Mouse (Mus musculus) heart, adult 2 months (tissue): ENCODE data around the gene Jagn1. TPM values are rescaled to one million over a fixed set of nuclear protein-coding genes. Genes with fewer than 3 reads are reported as not detected.

ENCODE experiments used
- DNase-seq, 2 experiments: peaks; one replicate each; pipeline ENCODE4 v3.0.0; 2021
- H3K27ac ChIP-seq: fragments of 200-600 bp; 2 replicates; pipeline ENCODE4 v1.8.1; 2022
- H3K27me3 ChIP-seq: fragments of 200-500 bp; 2 replicates; pipeline ENCODE4 v1.6.1; 2012; ENCODE audit warnings: mild to moderate bottlenecking, low read length, inconsistent platforms, mixed read lengths; ENCODE audit not compliant: control insufficient read depth, insufficient read depth
- H3K36me3 ChIP-seq: fragments of 200-500 bp; 2 replicates; pipeline ENCODE4 v1.6.1; 2012; ENCODE audit warnings: low read length, inconsistent platforms; ENCODE audit not compliant: control insufficient read depth, insufficient read depth
- H3K4me1 ChIP-seq: fragments of 200-500 bp; 2 replicates; pipeline ENCODE4 v1.6.1; 2011; ENCODE audit warnings: low read length; ENCODE audit not compliant: control insufficient read depth, insufficient read depth
- H3K4me3 ChIP-seq: fragments of 200-600 bp; 2 replicates; pipeline ENCODE4 v1.8.1; 2022
- H3K79me2 ChIP-seq: fragments of 200-500 bp; replicated peaks from 2 replicates; pipeline ENCODE4 v1.6.1; 2012; ENCODE audit warnings: mild to moderate bottlenecking, inconsistent platforms, low read length, moderate library complexity, mixed read lengths; ENCODE audit not compliant: control insufficient read depth, insufficient read depth
- H3K9ac ChIP-seq: fragments of 200-500 bp; 2 replicates; pipeline ENCODE4 v1.6.1; 2012; ENCODE audit warnings: low read depth, mild to moderate bottlenecking, control low read depth, inconsistent platforms, low read length, mixed read lengths
- CTCF ChIP-seq: fragments of 200-600 bp; IDR thresholded peaks from 2 replicates; pipeline ENCODE4 v1.8.1; 2022; ENCODE audit warnings: antibody characterized with exemption, mild to moderate bottlenecking, moderate library complexity
- EP300 ChIP-seq: fragments of 200-500 bp; IDR thresholded peaks from 2 replicates; pipeline ENCODE4 v1.6.1; 2011; ENCODE audit warnings: low read depth, low read length, control low read depth; ENCODE audit not compliant: insufficient read depth
- POLR2A ChIP-seq: fragments of 200-500 bp; IDR thresholded peaks from 2 replicates; pipeline ENCODE4 v1.6.1; 2011; ENCODE audit warnings: mild to moderate bottlenecking, low read depth, low read length, control low read depth; ENCODE audit not compliant: insufficient read depth
- WGBS: fragments of 180-500 bp; shearing (Covaris S2); methylation state at CpG from one replicate; pipeline ENCODE4 v1.1.7; 2018; 5-methylcytosine and 5-hydroxymethylcytosine counted together
- intact Hi-C: fragments of 180-260 bp; cut with DNase I; formaldehyde crosslinking; loops from one replicate; pipeline ENCODE4 v1.15.1; 2025
- polyA plus RNA-seq: library from polyadenylated mRNA; depleted of rRNA; stranded (reverse); fragments of >200 nt; gene quantifications from 2 replicates; pipeline ENCODE4 v1.2.3, GENCODE M21; 2012
- total RNA-seq, 2 experiments: library from RNA; stranded (reverse); gene quantifications; 2 replicates each; pipeline ENCODE4 v1.2.3; 2021

The Jagn1 gene
- total and polyA plus RNA-seq, 3 experiments, result 21.1 to 43.3 (median 22.5) TPM

DNA sequence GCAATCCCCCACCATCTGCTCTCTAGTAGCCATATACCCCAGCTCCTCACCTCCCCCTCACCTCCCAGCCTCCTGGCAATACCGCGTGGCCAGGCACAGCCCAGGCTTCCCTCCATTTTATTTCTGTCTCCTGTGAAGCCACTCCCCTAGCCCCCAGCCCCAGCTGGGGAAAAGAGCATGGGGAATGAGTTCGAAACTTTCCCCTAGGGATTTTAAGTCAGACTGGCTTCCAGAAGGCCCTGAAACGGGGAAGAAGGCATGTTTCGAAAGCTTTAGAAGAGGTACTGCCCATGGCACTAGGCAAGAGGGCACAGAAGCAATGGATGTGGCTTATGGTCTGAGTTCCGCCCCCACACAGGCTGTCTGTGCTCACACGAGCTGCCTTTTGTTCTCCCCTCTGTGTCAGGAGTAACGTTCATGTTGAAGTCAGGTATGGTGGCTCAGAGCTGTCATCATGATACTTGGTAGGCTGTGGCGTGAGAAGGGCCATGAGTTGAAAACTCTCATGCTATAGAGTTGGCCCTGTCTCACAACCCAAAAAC, 6.6 kb upstream of the Jagn1 start, which contains the start of gene Cidec:
Cidec (minus strand) TSS at position 97 of the 542 bp plus-strand sequence.
- 70% methylated on average over 9 of the region's 9 CpGs for WGBS
- Histone ChIP-seq H3K79me2 (no peaks in the 10 kb centered on the region), H3K9ac (no peak within 1 kb of the TSS), H3K4me1 (no peaks in the 10 kb centered on the region), H3K36me3 (no peaks in the 10 kb centered on the region), H3K4me3 (no peak within 1 kb of the TSS), H3K27ac (no peak within 1 kb of the TSS), H3K27me3 (no peaks in the 10 kb centered on the region)
- no peak for DNase-seq
- TF ChIP-seq EP300, result no peak
- TF ChIP-seq CTCF, result no peak
- no peak for TF ChIP-seq POLR2A
- intact Hi-C loops, result no loop called here

DNA sequence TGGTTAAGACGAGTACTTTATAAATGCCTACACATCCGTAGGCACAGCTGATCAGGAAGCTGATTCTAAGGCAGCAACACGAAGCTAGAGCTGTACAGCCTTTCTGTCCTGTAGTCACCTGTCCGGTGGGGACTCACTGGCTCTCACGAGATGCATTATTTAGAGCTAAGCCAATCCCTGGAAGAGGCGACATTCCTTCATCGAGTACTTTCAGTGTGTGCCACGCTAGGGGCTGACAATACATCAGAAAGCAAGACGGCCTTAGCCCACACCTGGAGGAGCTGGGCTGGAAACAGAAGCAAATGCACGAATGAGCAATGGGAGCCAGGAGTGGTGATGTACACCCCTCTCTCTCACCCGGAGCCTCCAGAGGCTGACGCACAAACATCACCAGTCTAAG, 5.2 kb upstream of the Jagn1 start:
- DNase-seq, result no peak
- no peak overlapping the region for H3K9ac ChIP-seq
- intact Hi-C loops, result no loop called here
- H3K4me1 ChIP-seq, result no peaks in the 10 kb centered on the region; the same call in 1 of the 2 replicates
- no peaks in the 10 kb centered on the region for H3K27me3 ChIP-seq
- 71% methylated on average over 12 of the region's 12 CpGs for WGBS
- H3K79me2 ChIP-seq, result no peaks in the 10 kb centered on the region
- no peak overlapping the region for H3K27ac ChIP-seq
- H3K36me3 ChIP-seq, result no peaks in the 10 kb centered on the region
- no peak for TF ChIP-seq CTCF
- TF ChIP-seq EP300, result no peak
- no peak for TF ChIP-seq POLR2A
- H3K4me3 ChIP-seq, result no peak overlapping the region

DNA sequence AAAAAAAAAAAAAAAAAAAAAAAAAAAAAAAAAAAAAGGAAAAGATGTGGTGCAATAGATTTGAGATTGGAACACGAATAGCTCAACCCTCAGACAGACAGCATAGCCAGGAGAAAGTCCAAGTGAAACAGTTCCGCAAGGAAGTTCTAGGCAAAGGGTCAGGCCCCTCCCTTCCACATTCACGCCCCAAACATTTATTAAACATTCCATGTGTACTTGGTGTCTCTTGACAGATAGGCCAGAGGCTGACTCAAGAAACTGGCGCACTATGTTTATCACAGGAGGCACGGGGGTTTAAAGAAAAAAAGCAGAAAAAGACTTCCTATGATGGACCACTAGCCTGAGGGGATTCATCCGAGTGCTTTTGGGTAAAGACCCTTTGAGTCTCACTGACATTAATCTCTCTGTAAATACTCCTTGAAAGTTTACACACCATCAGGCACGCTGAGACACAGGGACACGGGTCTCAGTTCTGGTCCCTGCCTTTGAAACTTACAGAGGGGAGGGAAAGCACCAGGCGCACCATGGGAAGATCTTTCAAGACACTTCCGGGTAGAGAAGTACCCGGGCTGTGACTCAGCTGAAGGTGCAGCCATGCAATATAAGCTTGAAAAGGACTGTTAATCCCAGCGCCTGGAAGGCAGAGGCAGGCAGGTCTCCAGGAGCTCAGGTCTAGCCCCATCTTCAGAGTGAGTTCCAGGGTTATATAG, 3.5 kb upstream of the Jagn1 start:
- WGBS, result 53% methylated on average over 12 of the region's 12 CpGs
- H3K79me2 ChIP-seq, result no peaks in the 10 kb centered on the region
- intact Hi-C loops, result no loop called here
- no peak overlapping the region for H3K27ac ChIP-seq
- H3K4me3 ChIP-seq, result no peak overlapping the region
- no peaks in the 10 kb centered on the region for H3K27me3 ChIP-seq
- H3K36me3 ChIP-seq, result no peaks in the 10 kb centered on the region
- peaks cover 2% of the 10 kb centered on the region for H3K4me1 ChIP-seq
- no peak overlapping the region for H3K9ac ChIP-seq
- no peak for TF ChIP-seq EP300
- TF ChIP-seq CTCF, result no peak
- no peak for TF ChIP-seq POLR2A
- DNase-seq, result no peak

DNA sequence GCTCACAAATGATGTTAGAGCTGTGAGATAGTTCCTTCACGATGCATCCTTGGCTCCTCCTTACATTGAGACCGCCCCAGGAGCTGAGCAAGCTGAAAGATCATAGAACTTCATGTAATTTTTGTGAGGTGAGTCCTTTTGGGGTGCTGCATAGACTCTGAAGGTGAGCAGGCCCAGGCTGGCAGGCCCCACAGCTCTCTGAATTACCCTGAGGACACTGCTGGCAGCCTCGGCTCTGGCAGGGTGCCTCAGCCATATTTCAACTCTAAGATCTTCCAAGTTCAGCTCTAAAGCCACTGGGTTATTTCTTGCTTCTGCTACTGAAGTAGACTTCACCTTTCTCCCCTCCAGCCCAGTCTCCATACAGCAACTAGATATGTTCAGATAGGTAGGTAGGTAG, 1.7 kb upstream of the Jagn1 start:
- intact Hi-C loops, result loop anchor here (5.0 kb wide), 1 partner anchor 42 kb away; the partner anchor contains the start of gene Creld1
- Histone ChIP-seq H3K36me3 (no peaks in the 10 kb centered on the region), H3K27ac (no peak overlapping the region), H3K9ac (no peak overlapping the region), H3K4me1 (peaks cover 2% of the 10 kb centered on the region), H3K4me3 (no peak overlapping the region), H3K79me2 (no peaks in the 10 kb centered on the region; the same call in 1 of the 2 replicates), H3K27me3 (no peaks in the 10 kb centered on the region)
- WGBS, result 81% methylated on average over 3 of the region's 3 CpGs
- TF ChIP-seq POLR2A, result no peak
- TF ChIP-seq CTCF, result no peak
- no peak for TF ChIP-seq EP300
- DNase-seq, result no peak

DNA sequence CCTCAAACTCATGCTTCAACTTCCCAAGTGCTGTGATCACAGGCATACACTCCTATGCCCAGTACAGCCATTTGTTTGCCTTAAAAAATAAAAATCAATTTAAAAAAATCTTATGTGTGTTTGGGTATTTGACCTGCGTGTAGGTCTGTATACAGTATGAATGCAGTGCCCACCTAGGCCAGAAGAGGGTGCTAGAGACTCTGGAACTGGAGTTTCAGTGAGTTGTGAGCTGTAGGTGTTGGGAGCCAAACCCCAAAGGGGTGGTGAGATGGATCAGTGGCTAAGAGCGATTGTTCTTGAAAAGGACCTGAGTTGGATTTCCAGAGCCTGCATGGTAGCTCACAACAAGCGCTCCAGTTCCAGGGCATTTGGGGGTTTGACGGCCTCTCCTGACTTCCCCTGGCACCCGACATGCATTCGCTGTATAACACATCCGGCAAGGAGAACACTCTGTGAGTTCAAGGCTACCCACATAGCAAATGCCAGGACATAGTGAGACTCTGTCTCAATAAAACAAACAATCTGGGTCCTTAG, 1.2 kb upstream of the Jagn1 start:
- Histone ChIP-seq H3K27me3 (no peaks in the 10 kb centered on the region), H3K4me3 (no peak overlapping the region), H3K79me2 (no peaks in the 10 kb centered on the region; the same call in 1 of the 2 replicates), H3K27ac (no peak overlapping the region), H3K9ac (no peak overlapping the region), H3K4me1 (peaks cover 2% of the 10 kb centered on the region), H3K36me3 (no peaks in the 10 kb centered on the region)
- 51% methylated on average over 7 of the region's 7 CpGs for WGBS
- intact Hi-C loops, result loop anchor here (5.0 kb wide), 1 partner anchor 41 kb away; the partner anchor contains the start of gene Creld1
- peak; percentile 54 to 72 for DNase-seq
- TF ChIP-seq CTCF, result peak; percentile 80
- TF ChIP-seq POLR2A, result no peak
- 0 out of 2 replicates have a peak, but pooled peaks have one; percentile 42 for TF ChIP-seq EP300

DNA sequence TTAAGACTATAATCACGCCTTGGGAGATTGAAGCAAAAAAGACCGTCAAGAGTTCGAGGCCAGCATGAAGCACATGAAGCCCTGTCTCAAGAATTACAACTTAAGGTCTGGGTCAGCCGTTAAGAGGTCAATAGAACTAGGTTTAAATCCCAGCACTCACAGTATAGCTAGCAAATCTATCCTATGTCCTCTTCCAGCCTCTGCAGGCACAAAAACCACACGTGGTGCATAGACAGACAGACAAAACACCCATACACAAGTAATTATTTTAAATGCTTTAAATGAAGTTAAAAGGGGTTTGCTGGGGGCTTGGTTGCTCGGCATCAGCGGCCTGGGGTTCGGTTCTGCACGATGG, 305 bp upstream of the Jagn1 start:
- Histone ChIP-seq H3K4me1 (peaks cover 2% of the 10 kb centered on the region), H3K79me2 (no peaks in the 10 kb centered on the region; the same call in 1 of the 2 replicates), H3K27ac (peak overlapping the region; percentile 82), H3K9ac (peak overlapping the region; percentile 66), H3K36me3 (no peaks in the 10 kb centered on the region), H3K27me3 (no peaks in the 10 kb centered on the region), H3K4me3 (peak overlapping the region; percentile 88)
- DNase-seq, result no peak
- intact Hi-C loops, result loop anchor here (5.0 kb wide), 1 partner anchor 40 kb away; the partner anchor contains the start of gene Creld1
- 37% methylated on average over 9 of the region's 9 CpGs for WGBS
- TF ChIP-seq EP300 (no peak), CTCF (no peak), POLR2A (no peak)
